Mouse (Mus musculus): ENCODE measurements at regions not wholly inside any gene's neighbourhood (a gene's known extent, or its start where the extent isn't known, plus 50 kb on each side); places are given as distances from the start of the nearest gene placed in this dataset.

DNA sequence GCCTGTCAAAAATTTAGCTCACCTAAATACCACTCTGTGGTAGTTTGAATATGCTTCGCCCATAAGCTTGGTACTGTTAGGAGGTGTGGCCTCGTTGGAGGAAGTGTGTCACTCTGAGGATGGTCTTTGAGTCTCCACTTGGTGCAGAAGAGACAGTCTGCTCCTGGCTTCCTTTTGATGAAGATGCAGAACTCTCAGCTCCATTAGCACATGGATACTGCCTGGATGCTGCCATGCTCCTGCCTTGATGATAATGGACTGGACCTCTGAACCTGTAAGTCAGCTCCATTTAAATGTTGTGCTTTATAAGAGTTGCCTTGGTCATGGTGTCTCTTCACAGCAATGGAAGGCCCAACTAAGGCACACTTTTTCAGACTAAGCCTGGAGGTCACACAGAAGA, 56.9 kb upstream of the Pik3r1 start:
- no peak overlapping the region for H3K4me2 ChIP-seq (ENCODE audit: low read length)
- H3K4me1 ChIP-seq (ENCODE audit: control insufficient read depth, insufficient read depth, low read length): no peaks in the 10 kb centered on the region
- no peak overlapping the region for H3K9ac ChIP-seq (replicated peaks; ENCODE audit: low read length)
- no peak for ATAC-seq (ENCODE audit: low FRiP score, low TSS enrichment)
- H3K27me3 ChIP-seq (ENCODE audit: control insufficient read depth, insufficient read depth, low read length): no peaks in the 10 kb centered on the region
- H3K9me3 ChIP-seq (ENCODE audit: control insufficient read depth, low read length): no peaks in the 10 kb centered on the region
- DNase-seq: no peak
- no peaks in the 10 kb centered on the region for H3K36me3 ChIP-seq (ENCODE audit: control insufficient read depth, insufficient read depth, low read length)
- H3K27ac ChIP-seq (replicated peaks; ENCODE audit: low read depth, low read length): no peak overlapping the region
- no peak overlapping the region for H3K4me3 ChIP-seq (replicated peaks; ENCODE audit: low read depth, low read length)
- WGBS: 87% methylated on average over 2 of the region's 2 CpGs

DNA sequence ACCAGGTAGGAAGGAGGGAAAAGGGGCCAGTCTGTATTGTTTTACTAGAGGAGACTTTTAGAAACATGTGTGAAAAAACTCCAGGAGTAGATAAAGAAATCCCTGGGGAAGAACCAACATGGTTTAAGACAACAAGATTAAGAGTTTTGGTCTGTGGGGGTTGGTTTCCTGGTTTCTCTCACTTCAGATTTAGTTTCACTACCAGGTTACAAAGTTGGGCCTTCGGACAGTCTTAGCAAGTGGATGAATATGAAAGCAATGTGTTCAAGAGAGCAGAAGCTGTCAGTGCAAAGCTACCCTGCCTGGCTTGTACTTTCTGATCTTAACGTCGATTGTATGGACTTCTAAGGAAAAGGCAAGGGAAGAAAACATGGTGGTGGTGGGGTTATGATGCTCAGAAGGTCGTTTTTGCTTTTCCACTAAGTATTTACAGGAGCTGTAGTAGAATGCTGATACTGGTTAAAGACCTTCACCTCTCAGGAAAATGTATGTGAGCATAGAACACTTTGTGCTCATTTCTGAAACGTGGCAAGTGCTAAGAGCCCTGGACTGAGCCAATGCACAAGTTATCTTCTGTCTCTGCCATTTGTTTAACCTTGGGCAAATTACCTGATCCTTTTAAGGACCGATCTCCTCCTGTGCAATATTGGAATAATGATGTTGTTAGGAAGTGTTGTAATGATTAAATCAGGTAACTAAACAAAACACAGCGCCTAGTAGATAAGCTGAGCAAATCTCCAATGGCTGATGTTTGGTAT, 64.0 kb upstream of the Pik3r1 start:
- no peaks in the 10 kb centered on the region for H3K27me3 ChIP-seq (ENCODE audit: control insufficient read depth, insufficient read depth, low read length)
- DNase-seq: no peak
- H3K9me3 ChIP-seq (ENCODE audit: control insufficient read depth, low read length): no peaks in the 10 kb centered on the region
- no peaks in the 10 kb centered on the region for H3K4me1 ChIP-seq (ENCODE audit: control insufficient read depth, insufficient read depth, low read length)
- H3K27ac ChIP-seq (replicated peaks; ENCODE audit: low read depth, low read length): no peak overlapping the region
- ATAC-seq (ENCODE audit: low FRiP score, low TSS enrichment): no peak
- H3K9ac ChIP-seq (replicated peaks; ENCODE audit: low read length): no peak overlapping the region
- 83% methylated on average over 7 of the region's 7 CpGs for WGBS
- no peaks in the 10 kb centered on the region for H3K36me3 ChIP-seq (ENCODE audit: control insufficient read depth, insufficient read depth, low read length)
- no peak overlapping the region for H3K4me2 ChIP-seq (ENCODE audit: low read length)
- H3K4me3 ChIP-seq (replicated peaks; ENCODE audit: low read depth, low read length): no peak overlapping the region

DNA sequence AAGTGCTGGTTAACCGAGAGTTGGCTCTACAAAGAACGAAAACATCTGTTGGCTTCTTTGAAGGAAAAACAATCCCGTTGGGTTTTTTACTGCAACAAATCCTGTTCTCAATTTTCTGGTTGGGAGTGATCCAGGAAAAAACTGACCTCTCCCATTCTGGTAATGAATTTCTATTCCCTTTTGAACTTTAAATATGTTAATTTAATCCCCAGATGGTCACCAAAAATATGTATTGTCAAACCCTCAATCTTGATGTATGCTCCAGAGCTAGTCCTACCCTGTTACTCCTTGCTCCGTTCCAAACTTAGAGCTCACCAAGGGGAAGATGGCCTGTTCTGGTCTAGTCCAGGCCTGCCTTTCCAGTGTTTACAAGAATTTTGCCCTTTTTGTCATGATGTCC, 66.5 kb upstream of the Pik3r1 start:
- DNase-seq (no peak), ATAC-seq (ENCODE audit: low FRiP score, low TSS enrichment) (no peak)
- 80% methylated on average over 4 of the region's 4 CpGs for WGBS
- Histone ChIP-seq H3K9me3 (ENCODE audit: control insufficient read depth, low read length) (no peaks in the 10 kb centered on the region), H3K27ac (replicated peaks; ENCODE audit: low read depth, low read length) (no peak overlapping the region), H3K4me3 (replicated peaks; ENCODE audit: low read depth, low read length) (no peak overlapping the region), H3K9ac (replicated peaks; ENCODE audit: low read length) (no peak overlapping the region), H3K4me1 (ENCODE audit: control insufficient read depth, insufficient read depth, low read length) (no peaks in the 10 kb centered on the region), H3K4me2 (ENCODE audit: low read length) (no peak overlapping the region), H3K27me3 (ENCODE audit: control insufficient read depth, insufficient read depth, low read length) (no peaks in the 10 kb centered on the region), H3K36me3 (ENCODE audit: control insufficient read depth, insufficient read depth, low read length) (no peaks in the 10 kb centered on the region)

DNA sequence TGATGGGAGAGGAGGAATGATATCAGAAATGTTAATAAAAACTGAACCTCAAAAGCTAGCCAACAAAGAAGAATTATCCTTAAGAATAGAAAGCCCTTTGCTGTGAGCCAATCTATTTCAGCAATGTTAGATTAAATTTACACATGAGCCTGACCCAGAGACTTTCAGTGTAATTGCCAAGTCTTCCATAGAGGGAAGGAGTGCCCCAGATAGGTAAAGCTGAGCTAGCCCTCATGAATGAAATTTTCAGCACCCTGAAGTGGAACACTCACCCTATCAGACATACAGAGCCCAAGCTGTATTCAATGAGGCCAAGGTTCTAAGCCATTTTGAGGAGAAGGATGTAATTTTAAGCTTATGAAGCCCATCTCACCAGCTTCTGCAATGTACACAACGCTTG, 69.0 kb upstream of the Pik3r1 start:
- Histone ChIP-seq H3K9me3 (ENCODE audit: control insufficient read depth, low read length) (no peaks in the 10 kb centered on the region), H3K36me3 (ENCODE audit: control insufficient read depth, insufficient read depth, low read length) (no peaks in the 10 kb centered on the region), H3K27me3 (ENCODE audit: control insufficient read depth, insufficient read depth, low read length) (no peaks in the 10 kb centered on the region), H3K9ac (replicated peaks; ENCODE audit: low read length) (no peak overlapping the region), H3K4me2 (ENCODE audit: low read length) (no peak overlapping the region), H3K4me1 (ENCODE audit: control insufficient read depth, insufficient read depth, low read length) (no peaks in the 10 kb centered on the region), H3K4me3 (replicated peaks; ENCODE audit: low read depth, low read length) (no peak overlapping the region), H3K27ac (replicated peaks; ENCODE audit: low read depth, low read length) (no peak overlapping the region)
- DNase-seq (no peak), ATAC-seq (ENCODE audit: low FRiP score, low TSS enrichment) (no peak)
- WGBS: 82% methylated on average over 1 of the region's 1 CpGs

DNA sequence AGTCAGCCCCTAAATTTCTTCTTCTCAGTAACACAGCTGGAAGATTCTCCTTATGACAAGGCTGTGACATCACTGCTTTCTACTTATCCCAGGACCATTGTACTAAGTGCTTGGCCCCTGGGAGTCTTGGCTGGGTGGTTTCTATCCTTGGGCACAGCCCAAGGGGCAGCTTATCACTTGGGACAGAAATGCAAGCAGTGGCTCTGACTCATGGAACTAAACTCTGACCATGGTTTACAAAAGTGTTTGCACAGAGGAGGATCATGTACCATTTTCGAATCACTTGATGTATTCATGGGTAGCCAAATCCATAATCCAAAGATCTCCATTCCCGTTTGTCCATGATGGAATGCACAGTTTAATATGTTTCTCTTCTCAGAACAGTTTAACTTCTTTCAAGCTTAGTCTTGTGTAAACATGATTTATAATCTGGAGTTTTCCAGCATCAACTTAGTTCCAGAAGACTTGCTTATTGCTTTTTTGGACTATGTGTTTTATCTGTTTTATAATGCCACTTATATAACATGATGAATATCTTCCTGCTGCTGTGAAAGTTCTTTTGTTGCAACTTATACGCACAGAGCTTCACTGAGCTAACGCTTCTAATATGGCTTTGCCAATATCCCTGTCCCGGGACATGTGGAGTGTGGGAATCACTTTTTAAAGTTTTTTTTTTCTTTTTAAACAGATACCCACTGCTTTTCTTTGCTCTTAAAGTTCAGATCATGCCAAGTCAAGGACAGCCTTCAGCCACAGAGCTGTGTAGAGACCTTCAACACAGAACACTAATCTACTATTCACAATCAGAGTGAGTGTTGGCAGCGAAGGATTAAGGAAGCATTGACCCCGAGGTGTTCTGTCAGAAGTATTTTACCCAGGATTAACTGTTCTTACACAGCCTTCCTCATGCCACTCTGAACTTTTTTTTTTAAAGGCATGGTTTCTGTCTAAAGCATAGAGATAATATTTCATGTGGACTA, 76.7 kb upstream of the Pik3r1 start:
- Histone ChIP-seq H3K9ac (replicated peaks; ENCODE audit: low read length) (no peak overlapping the region), H3K27me3 (ENCODE audit: control insufficient read depth, insufficient read depth, low read length) (no peaks in the 10 kb centered on the region), H3K4me3 (replicated peaks; ENCODE audit: low read depth, low read length) (no peak overlapping the region), H3K36me3 (ENCODE audit: control insufficient read depth, insufficient read depth, low read length) (no peaks in the 10 kb centered on the region), H3K9me3 (ENCODE audit: control insufficient read depth, low read length) (no peaks in the 10 kb centered on the region), H3K4me2 (ENCODE audit: low read length) (no peak overlapping the region), H3K4me1 (ENCODE audit: control insufficient read depth, insufficient read depth, low read length) (no peaks in the 10 kb centered on the region), H3K27ac (replicated peaks; ENCODE audit: low read depth, low read length) (no peak overlapping the region)
- 73% methylated on average over 7 of the region's 7 CpGs for WGBS
- ATAC-seq (ENCODE audit: low FRiP score, low TSS enrichment) (no peak), DNase-seq (no peak)

DNA sequence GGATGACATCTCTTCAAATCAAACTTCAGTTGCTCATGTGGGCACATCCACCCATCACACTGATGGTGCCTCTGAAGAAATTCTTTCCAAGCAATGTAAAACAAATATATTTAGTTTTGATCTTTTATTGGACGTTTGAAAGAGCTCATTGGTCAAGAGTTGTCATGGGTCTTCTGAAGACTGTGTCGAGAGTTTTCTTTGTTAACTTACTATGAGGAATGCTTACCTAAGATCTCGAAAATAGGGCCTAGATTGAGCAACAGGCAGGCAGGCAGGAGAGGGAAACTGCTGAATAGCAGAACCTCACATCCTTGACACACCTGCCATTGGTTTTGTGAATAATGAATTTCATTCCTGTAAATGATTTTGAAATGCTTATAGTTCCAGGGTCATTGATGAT, 78.0 kb upstream of the Pik3r1 start:
- H3K4me3 ChIP-seq (replicated peaks; ENCODE audit: low read depth, low read length): no peak overlapping the region
- no peaks in the 10 kb centered on the region for H3K27me3 ChIP-seq (ENCODE audit: control insufficient read depth, insufficient read depth, low read length)
- no peak for DNase-seq
- H3K36me3 ChIP-seq (ENCODE audit: control insufficient read depth, insufficient read depth, low read length): no peaks in the 10 kb centered on the region
- ATAC-seq (ENCODE audit: low FRiP score, low TSS enrichment): no peak
- no peak overlapping the region for H3K9ac ChIP-seq (replicated peaks; ENCODE audit: low read length)
- no peak overlapping the region for H3K27ac ChIP-seq (replicated peaks; ENCODE audit: low read depth, low read length)
- H3K9me3 ChIP-seq (ENCODE audit: control insufficient read depth, low read length): no peaks in the 10 kb centered on the region
- 82% methylated on average over 3 of the region's 3 CpGs for WGBS
- no peaks in the 10 kb centered on the region for H3K4me1 ChIP-seq (ENCODE audit: control insufficient read depth, insufficient read depth, low read length)
- no peak overlapping the region for H3K4me2 ChIP-seq (ENCODE audit: low read length)

DNA sequence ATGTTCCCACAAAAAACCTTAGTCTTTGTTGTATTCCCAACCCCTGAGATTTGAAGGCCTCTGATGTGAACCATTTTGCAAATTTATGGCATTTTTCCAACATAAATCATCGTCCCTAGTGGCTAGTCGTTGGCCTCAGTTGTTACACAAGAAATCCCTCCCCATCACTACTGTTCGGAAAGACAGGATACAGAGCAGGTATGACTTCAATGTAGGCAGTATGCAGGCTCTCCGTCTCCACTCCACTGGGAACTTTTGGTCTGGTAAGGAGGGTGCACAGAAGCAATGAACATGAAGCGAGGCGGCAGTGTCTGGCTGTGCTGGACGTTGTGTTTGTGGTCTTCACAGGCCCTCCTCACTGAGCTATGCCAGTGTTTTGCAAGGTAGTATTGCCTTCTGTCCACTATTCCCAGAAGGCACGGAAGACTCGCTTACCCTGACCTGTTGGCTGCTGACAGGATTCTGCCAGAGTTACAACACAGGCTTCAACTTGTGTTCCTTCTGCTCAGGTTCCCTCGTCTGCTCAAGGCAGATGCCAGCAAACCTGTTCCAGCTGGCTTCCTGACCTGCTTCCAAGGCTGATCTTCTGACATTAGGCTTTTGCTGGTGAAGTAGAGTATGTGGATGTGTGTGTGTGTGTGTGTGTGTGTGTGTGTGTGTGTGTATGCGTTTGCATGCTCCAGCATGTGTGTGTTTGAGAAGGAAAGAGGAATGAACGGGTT, 80.0 kb upstream of the Pik3r1 start:
- Histone ChIP-seq H3K4me2 (ENCODE audit: low read length) (no peak overlapping the region), H3K9me3 (ENCODE audit: control insufficient read depth, low read length) (no peaks in the 10 kb centered on the region), H3K4me1 (ENCODE audit: control insufficient read depth, insufficient read depth, low read length) (no peaks in the 10 kb centered on the region), H3K9ac (replicated peaks; ENCODE audit: low read length) (no peak overlapping the region), H3K27me3 (ENCODE audit: control insufficient read depth, insufficient read depth, low read length) (no peaks in the 10 kb centered on the region), H3K27ac (replicated peaks; ENCODE audit: low read depth, low read length) (no peak overlapping the region), H3K36me3 (ENCODE audit: control insufficient read depth, insufficient read depth, low read length) (no peaks in the 10 kb centered on the region), H3K4me3 (replicated peaks; ENCODE audit: low read depth, low read length) (no peak overlapping the region)
- WGBS: 83% methylated on average over 12 of the region's 12 CpGs
- DNase-seq: no peak
- ATAC-seq (ENCODE audit: low FRiP score, low TSS enrichment): no peak

DNA sequence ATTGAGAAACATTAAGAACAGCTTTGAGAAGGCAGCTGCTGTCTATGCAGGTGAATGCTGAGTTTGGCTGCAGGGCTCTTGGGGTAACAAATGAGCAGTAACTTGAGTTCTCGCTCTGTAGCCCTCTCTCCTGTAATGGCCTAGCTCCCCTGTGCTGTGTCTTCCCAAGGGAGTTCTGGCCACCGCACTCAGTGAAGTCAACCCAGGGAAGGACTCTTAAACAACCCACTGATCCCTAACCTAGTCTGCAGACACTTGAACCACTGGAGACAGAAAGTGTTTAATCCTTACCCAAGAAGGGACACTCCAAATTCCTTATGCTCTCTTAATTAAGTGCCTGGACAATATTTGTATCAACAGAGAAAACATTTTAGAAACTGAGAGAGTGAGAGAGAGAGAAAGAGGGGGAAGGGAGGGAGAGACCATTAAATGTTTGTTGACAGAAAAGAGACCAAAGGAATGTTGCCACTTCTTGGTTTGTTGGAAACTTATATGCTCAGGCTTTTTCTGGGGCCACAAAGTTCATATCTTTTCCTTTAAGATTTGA, 80.7 kb upstream of the Pik3r1 start:
- no peak overlapping the region for H3K9ac ChIP-seq (replicated peaks; ENCODE audit: low read length)
- H3K36me3 ChIP-seq (ENCODE audit: control insufficient read depth, insufficient read depth, low read length): no peaks in the 10 kb centered on the region
- WGBS: 75% methylated on average over 2 of the region's 2 CpGs
- H3K4me2 ChIP-seq (ENCODE audit: low read length): no peak overlapping the region
- H3K27ac ChIP-seq (replicated peaks; ENCODE audit: low read depth, low read length): no peak overlapping the region
- H3K4me3 ChIP-seq (replicated peaks; ENCODE audit: low read depth, low read length): no peak overlapping the region
- no peak for DNase-seq
- ATAC-seq (ENCODE audit: low FRiP score, low TSS enrichment): no peak
- H3K4me1 ChIP-seq (ENCODE audit: control insufficient read depth, insufficient read depth, low read length): no peaks in the 10 kb centered on the region
- H3K27me3 ChIP-seq (ENCODE audit: control insufficient read depth, insufficient read depth, low read length): no peaks in the 10 kb centered on the region
- H3K9me3 ChIP-seq (ENCODE audit: control insufficient read depth, low read length): no peaks in the 10 kb centered on the region

Data from midbrain, embryonic 14.5 days (tissue).